Mouse (Mus musculus) adrenal gland, postnatal 4 days (tissue): ENCODE results near the gene Jsrp1. TPM values are rescaled to one million over a fixed set of nuclear protein-coding genes. Genes with fewer than 3 reads are reported as not detected.

Experiments used
- DNase-seq, 2 experiments: peaks; one replicate each; pipeline ENCODE4 v3.0.0; 2021 to 2022; ENCODE audit warnings: low spot score in 2 of 2, mixed read lengths in 2 of 2
- total RNA-seq, 2 experiments: library from RNA; stranded (reverse); gene quantifications; 2 replicates each; pipeline ENCODE4 v1.2.3; 2021

The Jsrp1 gene
- total RNA-seq, 2 experiments from 2014 or later = 12.7 to 18.4 TPM

GRCm38 (mm10) chr10:80793033-80793784 is 20.1 kb downstream of the Jsrp1 start:
- DNase-seq = no peak

- no peak for DNase-seq
These were observed 20.9 kb downstream of the Jsrp1 start for GRCm38 (mm10) chr10:80792175-80793032.

- no peak for DNase-seq
These were observed 21.7 kb downstream of the Jsrp1 start for GRCm38 (mm10) chr10:80791476-80792174.

GRCm38 (mm10) chr10:80790761-80791404 is 22.4 kb downstream of the Jsrp1 start:
- no peak for DNase-seq

GRCm38 (mm10) chr10:80787517-80787916 is 25.8 kb downstream of the Jsrp1 start:
- no peak for DNase-seq

- DNase-seq = no peak
These were observed 27.3 kb downstream of the Jsrp1 start for GRCm38 (mm10) chr10:80785963-80786362.

GRCm38 (mm10) chr10:80784871-80785270 is 28.4 kb downstream of the Jsrp1 start:
- DNase-seq = no peak

- no peak for DNase-seq
These were observed 29.0 kb downstream of the Jsrp1 start for GRCm38 (mm10) chr10:80784302-80784701.

- no peak for DNase-seq
These were observed 33.7 kb downstream of the Jsrp1 start for GRCm38 (mm10) chr10:80779565-80779964.

- DNase-seq = no peak
These were observed 36.2 kb downstream of the Jsrp1 start for GRCm38 (mm10) chr10:80777123-80777522.

GRCm38 (mm10) chr10:80776358-80776869 is 36.9 kb downstream of the Jsrp1 start:
- no peak for DNase-seq

GRCm38 (mm10) chr10:80775731-80776130 is 37.6 kb downstream of the Jsrp1 start:
- DNase-seq = no peak

GRCm38 (mm10) chr10:80774981-80775380 is 38.3 kb downstream of the Jsrp1 start:
- DNase-seq = no peak

GRCm38 (mm10) chr10:80774549-80774948 is 38.7 kb downstream of the Jsrp1 start:
- DNase-seq = peak; percentile 55 to 65

GRCm38 (mm10) chr10:80773816-80774215 is 39.5 kb downstream of the Jsrp1 start:
- no peak for DNase-seq

GRCm38 (mm10) chr10:80768365-80768764 is 44.9 kb downstream of the Jsrp1 start:
- DNase-seq = no peak

GRCm38 (mm10) chr10:80766161-80766815 is 47.0 kb downstream of the Jsrp1 start:
- DNase-seq = no peak

GRCm38 (mm10) chr10:80765746-80766145 is 47.6 kb downstream of the Jsrp1 start:
- DNase-seq = no peak

GRCm38 (mm10) chr10:80763502-80763901 is 49.8 kb downstream of the Jsrp1 start:
- DNase-seq = no peak

- DNase-seq = no peak
These were observed 51.5 kb downstream of the Jsrp1 start for GRCm38 (mm10) chr10:80761821-80762220.
